Comparison of ENCODE assay signal across 21 mouse cellular contexts in genomic region chr3:63340546-63340945, GRCm38 (mm10).
DNase-seq lines count a peak whose midpoint lies in the region; ATAC-seq and TF ChIP-seq lines count a peak whose summit lies in the region.
"Had no signal": no experiment of that assay in that cellular context is flagged by ENCODE, and none has a peak within 500 bp of the region (broad histone marks: within the 10 kb centered on the region; RNA-seq: fewer than 3 reads in every experiment).

No protein-coding gene starts in this region.

- no peaks in the 10 kb centered on the region for H3K9me3 ChIP-seq in kidney, embryonic 16.5 days (ENCODE audit: low read length)
- H3K9me3 ChIP-seq: embryonic facial prominence, embryonic 15.5 days; limb, embryonic 13.5 days; liver, embryonic 15.5 days; neural tube, embryonic 13.5 days had no signal

- peak; percentile 77 for ATAC-seq in kidney, embryonic 16.5 days (ENCODE audit: low FRiP score, low TSS enrichment)
- ATAC-seq: lung, postnatal 0 days had no signal

- peaks cover 7% of the 10 kb centered on the region; the same call in 1 of the 2 replicates for H3K4me1 ChIP-seq in kidney, embryonic 16.5 days (ENCODE audit: insufficient read depth, low read length)
- peaks cover 7% of the 10 kb centered on the region; the same call in 1 of the 2 replicates for H3K4me1 ChIP-seq in small intestine, adult 2 months (ENCODE audit: control insufficient read depth, insufficient read depth, insufficient read length, low read length)
- H3K4me1 ChIP-seq in thymus, adult 2 months (replicated peaks; ENCODE audit: control insufficient read depth, insufficient read depth, low read length): no peaks in the 10 kb centered on the region
- H3K4me1 ChIP-seq: embryonic facial prominence, embryonic 15.5 days; liver, embryonic 15.5 days; neural tube, embryonic 13.5 days had no signal

- H3K36me3 ChIP-seq in kidney, embryonic 16.5 days (ENCODE audit: insufficient read depth, low read length): no peaks in the 10 kb centered on the region
- H3K36me3 ChIP-seq in small intestine, adult 2 months (ENCODE audit: control insufficient read depth, insufficient read depth, low read length): peaks cover 12% of the 10 kb centered on the region
- H3K36me3 ChIP-seq in thymus, adult 2 months (ENCODE audit: control insufficient read depth, insufficient read depth, low read length): no peaks in the 10 kb centered on the region
- H3K36me3 ChIP-seq: liver, embryonic 15.5 days; neural tube, embryonic 13.5 days had no signal

- no peak overlapping the region for H3K4me2 ChIP-seq in kidney, embryonic 16.5 days (replicated peaks; ENCODE audit: low read depth, low read length)
- H3K4me2 ChIP-seq: embryonic facial prominence, embryonic 15.5 days; hindbrain, embryonic 14.5 days; limb, embryonic 13.5 days; liver, embryonic 15.5 days; neural tube, embryonic 13.5 days had no signal

- H3K9ac ChIP-seq in kidney, embryonic 16.5 days (replicated peaks; ENCODE audit: low read length): no peak overlapping the region
- H3K9ac ChIP-seq: embryonic facial prominence, embryonic 15.5 days; hindbrain, embryonic 14.5 days; limb, embryonic 13.5 days; liver, embryonic 15.5 days; neural tube, embryonic 13.5 days had no signal

- intact Hi-C loops in left cerebral cortex, postnatal 4 days (cut with DNase I): no loop called here

- 37% methylated on average over 3 of the region's 3 CpGs for WGBS in kidney, embryonic 16.5 days
- WGBS in small intestine, adult 2 months: 58% methylated on average over 3 of the region's 3 CpGs
- WGBS in thymus, adult 2 months: 90% methylated on average over 3 of the region's 3 CpGs

- H3K4me3 ChIP-seq in kidney, embryonic 16.5 days (ENCODE audit: low read length): no peak overlapping the region
- H3K4me3 ChIP-seq in small intestine, adult 2 months (ENCODE audit: low read depth, low read length): no peak overlapping the region
- no peak overlapping the region for H3K4me3 ChIP-seq in thymus, adult 2 months (ENCODE audit: control insufficient read depth, insufficient read depth, low read length)
- H3K4me3 ChIP-seq: embryonic facial prominence, embryonic 15.5 days; gastrocnemius, adult 2 months; limb, embryonic 13.5 days; liver, embryonic 15.5 days; neural tube, embryonic 13.5 days had no signal

- H3K27ac ChIP-seq in kidney, embryonic 16.5 days (ENCODE audit: low read length): peak overlapping the region; percentile 75
- peak overlapping the region; percentile 55; the same call in 1 of the 2 replicates for H3K27ac ChIP-seq in small intestine, adult 2 months (ENCODE audit: insufficient read depth, low read depth, low read length)
- no peak overlapping the region for H3K27ac ChIP-seq in thymus, adult 2 months (ENCODE audit: control insufficient read depth, insufficient read depth, low read length)
- H3K27ac ChIP-seq: embryonic facial prominence, embryonic 15.5 days; gastrocnemius, adult 2 months; hindbrain, embryonic 14.5 days; limb, embryonic 13.5 days; liver, embryonic 15.5 days; neural tube, embryonic 13.5 days had no signal

- TF ChIP-seq POLR2A in small intestine, adult 2 months (IDR thresholded peaks at IDR 0.05; ENCODE audit: low read depth, low read length): no peak
- TF ChIP-seq POLR2A in thymus, adult 2 months (IDR thresholded peaks at IDR 0.05; ENCODE audit: control insufficient read depth, extremely low read depth, insufficient read depth, low read length, poor library complexity): no peak

- no peaks in the 10 kb centered on the region for H3K27me3 ChIP-seq in kidney, embryonic 16.5 days (ENCODE audit: insufficient read depth, low read length)
- H3K27me3 ChIP-seq in small intestine, adult 2 months (ENCODE audit: control insufficient read depth, insufficient read depth, low read length): no peaks in the 10 kb centered on the region
- H3K27me3 ChIP-seq in thymus, adult 2 months (ENCODE audit: control insufficient read depth, insufficient read depth, low read length): no peaks in the 10 kb centered on the region
- H3K27me3 ChIP-seq: embryonic facial prominence, embryonic 15.5 days; limb, embryonic 13.5 days; liver, embryonic 15.5 days; neural tube, embryonic 13.5 days had no signal

- peak; percentile 8 for DNase-seq in adrenal gland, postnatal 10 days
- no peak for DNase-seq in adrenal gland, adult 8-10 months
- DNase-seq in kidney, adult 11 months: peak; percentile 28
- DNase-seq in thymus, adult 2 months: no peak
- no peak for DNase-seq in left cerebral cortex, postnatal 4 days
- no peak for DNase-seq in urinary bladder, postnatal 36 days (ENCODE audit: low spot score in 2 of 2)
- DNase-seq: adrenal gland, postnatal 25 days; cerebellum, adult 11-12 months; cerebellum, postnatal 36 days; gastrocnemius, adult 2 months; heart, postnatal 36 days; midbrain, embryonic 14.5 days; spleen, adult 18-20 months had no signal

- TF ChIP-seq CTCF in small intestine, adult 2 months (IDR thresholded peaks at IDR 0.05; ENCODE audit: extremely low read depth, insufficient read length, insufficient replicate concordance, low read depth, low read length): no peak
- no peak for TF ChIP-seq CTCF in thymus, adult 2 months (IDR thresholded peaks at IDR 0.05; ENCODE audit: borderline replicate concordance, control insufficient read depth, extremely low read depth, insufficient read depth, low read length, poor library complexity)

Comparison
In these comparisons a context has a peak if more than half of its experiments do, and no peak if none do; other contexts are left out.
1. DNase-seq: peak in adrenal gland, postnatal 10 days (single experiment) and kidney, adult 11 months (single experiment); none in adrenal gland, adult 8-10 months (single experiment), thymus, adult 2 months (single experiment), left cerebral cortex, postnatal 4 days (single experiment) and urinary bladder, postnatal 36 days (0 of 2).